Mouse (Mus musculus) midbrain, embryonic 15.5 days (tissue): ENCODE measurements around the gene Pde1b. TPM values are rescaled to one million over a fixed set of nuclear protein-coding genes. Genes with fewer than 3 reads are reported as not detected.

Source experiments
- ATAC-seq: fragments of 200-750 bp; cut with Nextera tagmentation; replicated peaks from 2 replicates; pipeline ENCODE4 v1.8.0; 2017; ENCODE audit warnings: moderate TSS enrichment
- H3K27ac ChIP-seq: fragments of 300-500 bp; sonication (generic); 2 replicates; pipeline ENCODE4 v1.5.1; 2015; ENCODE audit warnings: mild to moderate bottlenecking, inconsistent platforms
- H3K27me3 ChIP-seq: fragments of 300-500 bp; sonication (generic); replicated peaks from 2 replicates; pipeline ENCODE4 v1.6.1; 2015; ENCODE audit warnings: inconsistent platforms
- H3K36me3 ChIP-seq: fragments of 300-500 bp; sonication (generic); replicated peaks from 2 replicates; pipeline ENCODE4 v1.6.1; 2015; ENCODE audit warnings: inconsistent platforms
- H3K4me1 ChIP-seq: fragments of 300-500 bp; sonication (generic); 2 replicates; pipeline ENCODE4 v1.6.1; 2015; ENCODE audit warnings: inconsistent platforms
- H3K4me2 ChIP-seq: fragments of 300-500 bp; sonication (generic); 2 replicates; pipeline ENCODE4 v1.6.1; 2015; ENCODE audit warnings: inconsistent platforms, mild to moderate bottlenecking, moderate library complexity
- H3K4me3 ChIP-seq: fragments of 300-500 bp; sonication (generic); 2 replicates; pipeline ENCODE4 v1.5.1; 2015; ENCODE audit warnings: mild to moderate bottlenecking, inconsistent platforms
- H3K9ac ChIP-seq: fragments of 300-500 bp; sonication (generic); 2 replicates; pipeline ENCODE4 v1.6.1; 2015; ENCODE audit warnings: mild to moderate bottlenecking, inconsistent platforms
- H3K9me3 ChIP-seq: fragments of 300-500 bp; sonication (generic); 2 replicates; pipeline ENCODE4 v1.6.1; 2016; ENCODE audit warnings: inconsistent platforms
- WGBS: fragments of 180-500 bp; shearing (Covaris S2); methylation state at CpG from one replicate; pipeline ENCODE4 v1.1.7; 2015; ENCODE audit warnings: mixed read lengths; 5-methylcytosine and 5-hydroxymethylcytosine counted together
- polyA plus RNA-seq: library from polyadenylated mRNA; unstranded; fragments of >200 nt; fragmentation: Nextera tagmentation; extraction: Ambion mirVana; gene quantifications from 2 replicates; pipeline ENCODE4 v1.2.1, GENCODE M21; 2015

The Pde1b gene
- polyA plus RNA-seq, 1 experiment from 2014 or later = 87.2 TPM

GRCm38 (mm10) chr15:103514119-103514518 is 11.3 kb downstream of the Pde1b start:
- Histone ChIP-seq H3K9ac (peak overlapping the region; percentile 47; the same call in 1 of the 2 replicates), H3K9me3 (no peaks in the 10 kb centered on the region), H3K27me3 (no peaks in the 10 kb centered on the region), H3K27ac (peak overlapping the region; percentile 81), H3K36me3 (no peaks in the 10 kb centered on the region), H3K4me3 (peak overlapping the region; percentile 38), H3K4me1 (peaks cover 62% of the 10 kb centered on the region), H3K4me2 (peak overlapping the region; percentile 55)
- WGBS = 2% methylated on average over 10 of the region's 10 CpGs
- peak; percentile 95 for ATAC-seq

- Histone ChIP-seq H3K36me3 (no peaks in the 10 kb centered on the region), H3K27ac (peak overlapping the region; percentile 81), H3K27me3 (no peaks in the 10 kb centered on the region), H3K9ac (no peak overlapping the region), H3K4me2 (peak overlapping the region; percentile 55), H3K4me1 (peaks cover 64% of the 10 kb centered on the region), H3K9me3 (no peaks in the 10 kb centered on the region), H3K4me3 (peak overlapping the region; percentile 38; the same call in 1 of the 2 replicates)
- 26% methylated on average over 3 of the region's 3 CpGs for WGBS
- no peak for ATAC-seq
Observed at GRCm38 (mm10) chr15:103514914-103515313, 12.1 kb downstream of the Pde1b start.

- peak overlapping the region; percentile 85 for H3K27ac ChIP-seq
- H3K4me2 ChIP-seq = peak overlapping the region; percentile 30
- 0% methylated on average over 5 of the region's 5 CpGs for WGBS
- H3K9ac ChIP-seq = no peak overlapping the region
- no peaks in the 10 kb centered on the region for H3K27me3 ChIP-seq
- H3K9me3 ChIP-seq = no peaks in the 10 kb centered on the region
- peaks cover 73% of the 10 kb centered on the region for H3K4me1 ChIP-seq
- peak; percentile 45 for ATAC-seq
- no peak overlapping the region for H3K4me3 ChIP-seq
- no peaks in the 10 kb centered on the region; the same call in 1 of the 2 replicates for H3K36me3 ChIP-seq
Observed at GRCm38 (mm10) chr15:103518600-103519385, 16.0 kb downstream of the Pde1b start.

GRCm38 (mm10) chr15:103519386-103520378 is 16.8 kb downstream of the Pde1b start:
- H3K4me1 ChIP-seq = peaks cover 66% of the 10 kb centered on the region
- H3K9ac ChIP-seq = peak overlapping the region; percentile 23; the same call in 1 of the 2 replicates
- no peak overlapping the region for H3K4me3 ChIP-seq
- peaks cover 4% of the 10 kb centered on the region; the same call in 1 of the 2 replicates for H3K36me3 ChIP-seq
- H3K27ac ChIP-seq = peak overlapping the region; percentile 85
- H3K27me3 ChIP-seq = no peaks in the 10 kb centered on the region
- peak; percentile 72 for ATAC-seq
- H3K4me2 ChIP-seq = peak overlapping the region; percentile 30
- 9% methylated on average over 4 of the region's 4 CpGs for WGBS
- H3K9me3 ChIP-seq = no peaks in the 10 kb centered on the region

GRCm38 (mm10) chr15:103522458-103523099 is 19.7 kb downstream of the Pde1b start:
- peaks cover 12% of the 10 kb centered on the region; the same call in 1 of the 2 replicates for H3K36me3 ChIP-seq
- H3K4me2 ChIP-seq = no peak overlapping the region

GRCm38 (mm10) chr15:103523156-103523555 is 20.3 kb downstream of the Pde1b start:
- Histone ChIP-seq H3K9me3 (no peaks in the 10 kb centered on the region), H3K36me3 (peaks cover 14% of the 10 kb centered on the region; the same call in 1 of the 2 replicates), H3K4me2 (no peak overlapping the region), H3K4me1 (peaks cover 39% of the 10 kb centered on the region), H3K27me3 (no peaks in the 10 kb centered on the region), H3K4me3 (no peak overlapping the region), H3K9ac (no peak overlapping the region), H3K27ac (peak overlapping the region; percentile 50; the same call in 1 of the 2 replicates)
- 21% methylated on average over 3 of the region's 3 CpGs for WGBS
- ATAC-seq = no peak

More at GRCm38 (mm10) chr15:103522458-103523099, 19.7 kb downstream of the Pde1b start:
- no peak overlapping the region for H3K4me3 ChIP-seq
- peak overlapping the region; percentile 50 for H3K27ac ChIP-seq
- peaks cover 43% of the 10 kb centered on the region for H3K4me1 ChIP-seq
- no peak for ATAC-seq
- H3K27me3 ChIP-seq = no peaks in the 10 kb centered on the region
- WGBS = 66% methylated on average over 3 of the region's 3 CpGs
- H3K9me3 ChIP-seq = no peaks in the 10 kb centered on the region
- H3K9ac ChIP-seq = no peak overlapping the region

- ATAC-seq = peak; percentile 79
- Histone ChIP-seq H3K9ac (no peak overlapping the region), H3K9me3 (no peaks in the 10 kb centered on the region), H3K4me3 (no peak overlapping the region), H3K4me2 (no peak overlapping the region), H3K4me1 (peaks cover 19% of the 10 kb centered on the region; the same call in 1 of the 2 replicates), H3K27me3 (no peaks in the 10 kb centered on the region), H3K27ac (peak overlapping the region; percentile 68), H3K36me3 (peaks cover 11% of the 10 kb centered on the region; the same call in 1 of the 2 replicates)
- 11% methylated on average over 5 of the region's 5 CpGs for WGBS
Observed at GRCm38 (mm10) chr15:103530372-103530771, 27.5 kb downstream of the Pde1b start.

- Histone ChIP-seq H3K4me2 (no peak overlapping the region), H3K9ac (no peak overlapping the region), H3K4me1 (peaks cover 44% of the 10 kb centered on the region), H3K4me3 (no peak overlapping the region), H3K27ac (no peak overlapping the region), H3K36me3 (no peaks in the 10 kb centered on the region), H3K27me3 (0 out of 2 replicates have a peak, but pooled peaks cover 3% of the 10 kb centered on the region), H3K9me3 (no peaks in the 10 kb centered on the region)
- WGBS = 89% methylated on average over 7 of the region's 7 CpGs
- ATAC-seq = no peak
Observed at GRCm38 (mm10) chr15:103534054-103534620, 31.3 kb downstream of the Pde1b start.

GRCm38 (mm10) chr15:103535030-103535429 is 32.2 kb downstream of the Pde1b start:
- Histone ChIP-seq H3K27ac (no peak overlapping the region), H3K36me3 (no peaks in the 10 kb centered on the region), H3K9me3 (no peaks in the 10 kb centered on the region), H3K4me3 (no peak overlapping the region), H3K4me1 (peaks cover 44% of the 10 kb centered on the region), H3K9ac (no peak overlapping the region), H3K4me2 (no peak overlapping the region), H3K27me3 (0 out of 2 replicates have a peak, but pooled peaks cover 3% of the 10 kb centered on the region)
- WGBS = 61% methylated on average over 2 of the region's 2 CpGs
- no peak for ATAC-seq

GRCm38 (mm10) chr15:103535786-103536185 is 33.0 kb downstream of the Pde1b start:
- no peaks in the 10 kb centered on the region for H3K9me3 ChIP-seq
- no peak overlapping the region for H3K9ac ChIP-seq
- H3K4me2 ChIP-seq = no peak overlapping the region
- 58% methylated on average over 1 of the region's 1 CpGs for WGBS
- peaks cover 41% of the 10 kb centered on the region for H3K4me1 ChIP-seq
- no peaks in the 10 kb centered on the region for H3K36me3 ChIP-seq
- 0 out of 2 replicates have a peak, but pooled peaks cover 3% of the 10 kb centered on the region for H3K27me3 ChIP-seq
- H3K4me3 ChIP-seq = no peak overlapping the region
- no peak overlapping the region for H3K27ac ChIP-seq
- ATAC-seq = no peak

- Histone ChIP-seq H3K4me1 (peaks cover 36% of the 10 kb centered on the region), H3K9ac (peak overlapping the region; percentile 83)
Observed at GRCm38 (mm10) chr15:103536456-103536855, 33.6 kb downstream of the Pde1b start.

More at GRCm38 (mm10) chr15:103536456-103536855, 33.6 kb downstream of the Pde1b start:
- Histone ChIP-seq H3K9me3 (no peaks in the 10 kb centered on the region), H3K27ac (peak overlapping the region; percentile 76), H3K27me3 (0 out of 2 replicates have a peak, but pooled peaks cover 3% of the 10 kb centered on the region), H3K36me3 (no peaks in the 10 kb centered on the region), H3K4me2 (peak overlapping the region; percentile 84), H3K4me3 (peak overlapping the region; percentile 96)
- 30% methylated on average over 2 of the region's 2 CpGs for WGBS
- ATAC-seq = no peak
